Mouse (Mus musculus) limb, embryonic 14.5 days (tissue): ENCODE measurements around the gene Nudt3. TPM values are rescaled to one million over a fixed set of nuclear protein-coding genes. Genes with fewer than 3 reads are reported as not detected.

ENCODE experiments used
- ATAC-seq: fragments of 200-750 bp; cut with Nextera tagmentation; 2 replicates; pipeline ENCODE4 v1.8.0; 2017; ENCODE audit warnings: low read depth, moderate number of reproducible peaks, moderate TSS enrichment; ENCODE audit not compliant: low FRiP score
- DNase-seq: peaks from one replicate; pipeline ENCODE4 v3.0.0-alpha.2; 2015; ENCODE audit warnings: low spot score
- H3K27ac ChIP-seq: fragments of 300-500 bp; sonication (generic); replicated peaks from 2 replicates; pipeline ENCODE4 v1.5.1; 2014; ENCODE audit warnings: low read depth, mild to moderate bottlenecking, low read length, moderate library complexity, mixed read lengths
- H3K27me3 ChIP-seq: fragments of 300-500 bp; sonication (generic); 2 replicates; pipeline ENCODE4 v1.6.1; 2014; ENCODE audit warnings: low read length, mixed read lengths; ENCODE audit not compliant: control insufficient read depth, insufficient read depth
- H3K36me3 ChIP-seq: fragments of 300-500 bp; sonication (generic); 2 replicates; pipeline ENCODE4 v1.6.1; 2014; ENCODE audit warnings: mild to moderate bottlenecking, low read length, moderate library complexity, mixed read lengths; ENCODE audit not compliant: control insufficient read depth, insufficient read depth
- H3K4me1 ChIP-seq: fragments of 300-500 bp; sonication (generic); 2 replicates; pipeline ENCODE4 v1.6.1; 2014; ENCODE audit warnings: antibody characterized with exemption, low read length, mixed read lengths; ENCODE audit not compliant: control insufficient read depth, insufficient read depth
- H3K4me2 ChIP-seq: fragments of 300-500 bp; sonication (generic); replicated peaks from 2 replicates; pipeline ENCODE4 v1.6.1; 2014; ENCODE audit warnings: low read depth, mild to moderate bottlenecking, low read length, moderate library complexity; ENCODE audit not compliant: severe bottlenecking
- H3K4me3 ChIP-seq: fragments of 300-500 bp; sonication (generic); replicated peaks from 2 replicates; pipeline ENCODE4 v1.5.1; 2014; ENCODE audit warnings: low read length
- H3K9ac ChIP-seq: fragments of 300-500 bp; sonication (generic); 2 replicates; pipeline ENCODE4 v1.6.1; 2014; ENCODE audit warnings: mild to moderate bottlenecking, low read depth, low read length, moderate library complexity; ENCODE audit not compliant: severe bottlenecking
- H3K9me3 ChIP-seq: fragments of 300-500 bp; sonication (generic); 2 replicates; pipeline ENCODE4 v1.6.1; 2016; ENCODE audit warnings: low read length; ENCODE audit not compliant: control insufficient read depth
- POLR2A ChIP-seq: fragments of 200-500 bp; IDR thresholded peaks from 2 replicates; pipeline ENCODE4 v1.8.0; 2012; ENCODE audit warnings: inconsistent platforms, mild to moderate bottlenecking, moderate library complexity, borderline replicate concordance; ENCODE audit not compliant: insufficient read depth, insufficient read length; ENCODE audit errors: extremely low read depth
- WGBS: fragments of 180-500 bp; shearing (Covaris S2); extraction: QIAGEN DNeasy Blood & Tissue Kit; methylation state at CpG from one replicate; pipeline ENCODE4 v1.1.7; 2014; 5-methylcytosine and 5-hydroxymethylcytosine counted together
- polyA plus RNA-seq, 2 experiments: library from polyadenylated mRNA; depleted of rRNA in 1 of 2; stranded (reverse) in 1 of 2; unstranded in 1 of 2; fragments of >200 nt; fragmentation: Nextera tagmentation in 1 of 2; extraction: Ambion mirVana in 1 of 2; gene quantifications; 2 replicates each; pipeline versions ENCODE4 v1.2.1 to v1.2.3; 2012 to 2014

The Nudt3 gene
- polyA plus RNA-seq, 2 experiments = 36.8 to 121 TPM

DNA sequence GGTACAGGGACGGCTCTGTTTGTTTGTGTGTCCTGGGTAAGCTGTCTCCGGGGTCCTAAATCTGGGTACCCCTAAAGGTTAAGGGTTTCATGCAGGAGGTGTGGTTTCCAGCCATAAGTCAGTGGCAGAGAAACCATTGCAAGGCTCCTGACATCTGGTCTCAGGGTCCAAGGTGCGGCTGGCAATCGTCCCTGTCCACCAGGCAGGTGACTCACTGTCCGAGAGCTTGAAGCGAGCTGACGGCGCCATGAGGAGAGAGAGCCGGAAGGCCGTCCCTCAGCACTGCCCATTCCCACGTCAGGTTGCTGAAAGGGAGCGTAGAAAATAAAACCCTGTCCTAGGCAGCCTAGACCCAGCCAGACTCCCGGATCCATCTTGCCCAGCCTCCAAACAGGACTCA lies 27.3 kb upstream of the Nudt3 start:
- H3K36me3 ChIP-seq = no peaks in the 10 kb centered on the region
- no peak overlapping the region for H3K9ac ChIP-seq
- no peak overlapping the region for H3K4me2 ChIP-seq
- no peak for DNase-seq
- H3K4me3 ChIP-seq = no peak overlapping the region
- H3K9me3 ChIP-seq = no peaks in the 10 kb centered on the region
- peaks cover 5% of the 10 kb centered on the region; the same call in 1 of the 2 replicates for H3K4me1 ChIP-seq
- WGBS = 83% methylated on average over 13 of the region's 13 CpGs
- no peak for ATAC-seq
- no peak for TF ChIP-seq POLR2A
- no peak overlapping the region for H3K27ac ChIP-seq
- peaks cover 9% of the 10 kb centered on the region; the same call in 1 of the 2 replicates for H3K27me3 ChIP-seq

DNA sequence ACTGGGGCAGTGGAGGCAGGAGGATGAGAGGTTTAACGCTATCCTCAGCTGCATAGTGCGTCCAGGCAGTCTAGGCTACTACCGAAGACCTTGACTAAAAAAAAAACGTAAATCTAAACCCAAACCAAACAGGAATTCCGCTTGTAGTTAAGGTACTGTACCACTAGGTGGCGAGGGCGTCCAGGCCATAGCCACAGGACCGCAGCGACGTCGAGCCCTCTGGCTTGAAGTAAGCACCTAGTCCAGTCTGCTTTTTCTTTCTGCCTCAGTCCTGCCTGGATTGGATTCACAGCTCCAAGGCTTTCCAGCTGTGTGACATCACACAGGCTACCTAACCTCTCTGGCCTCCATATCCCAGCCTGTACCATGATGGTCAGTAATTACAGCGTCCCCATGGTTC lies 26.9 kb upstream of the Nudt3 start:
- no peak for ATAC-seq
- no peak overlapping the region for H3K4me2 ChIP-seq
- WGBS = 8% methylated on average over 12 of the region's 12 CpGs

GRCm38 (mm10) chr17:27645807-27646206 lies 22.5 kb upstream of the Nudt3 start:
- Histone ChIP-seq H3K9ac (no peak overlapping the region), H3K27ac (no peak overlapping the region), H3K4me2 (no peak overlapping the region), H3K9me3 (no peaks in the 10 kb centered on the region), H3K27me3 (no peaks in the 10 kb centered on the region), H3K36me3 (no peaks in the 10 kb centered on the region), H3K4me1 (peaks cover 6% of the 10 kb centered on the region), H3K4me3 (no peak overlapping the region)
- 41% methylated on average over 7 of the region's 7 CpGs for WGBS
- DNase-seq (no peak), ATAC-seq (no peak)
- TF ChIP-seq POLR2A = no peak

More for the DNA sequence above, 26.9 kb upstream of the Nudt3 start:
- Histone ChIP-seq H3K9me3 (no peaks in the 10 kb centered on the region), H3K9ac (no peak overlapping the region), H3K4me1 (0 out of 2 replicates have a peak, but pooled peaks cover 3% of the 10 kb centered on the region), H3K36me3 (no peaks in the 10 kb centered on the region), H3K27ac (no peak overlapping the region), H3K27me3 (peaks cover 4% of the 10 kb centered on the region; the same call in 1 of the 2 replicates), H3K4me3 (no peak overlapping the region)
- TF ChIP-seq POLR2A = no peak
- DNase-seq = no peak

DNA sequence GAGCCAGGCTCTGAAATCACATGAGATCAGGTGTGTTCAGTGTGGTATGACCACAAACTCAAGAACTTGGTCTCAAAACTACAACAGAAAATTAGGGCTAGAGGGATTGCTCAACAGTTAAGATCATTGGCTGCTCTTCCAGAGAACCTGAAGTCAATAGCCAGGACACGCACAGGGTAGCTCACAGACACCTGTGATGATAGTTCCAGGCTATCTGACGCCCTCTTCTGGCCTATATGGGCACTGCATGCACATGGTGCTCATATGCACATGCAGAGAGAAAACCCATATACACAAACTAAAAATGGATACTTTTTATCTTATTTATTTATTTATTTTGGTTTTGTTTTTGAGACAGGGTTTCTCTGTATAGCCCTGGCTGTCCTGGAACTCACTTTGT lies 21.3 kb upstream of the Nudt3 start:
- Histone ChIP-seq H3K4me1 (peaks cover 6% of the 10 kb centered on the region), H3K4me3 (no peak overlapping the region), H3K4me2 (no peak overlapping the region), H3K27me3 (no peaks in the 10 kb centered on the region), H3K9me3 (no peaks in the 10 kb centered on the region), H3K36me3 (no peaks in the 10 kb centered on the region), H3K9ac (no peak overlapping the region), H3K27ac (no peak overlapping the region)
- DNase-seq (no peak), ATAC-seq (no peak)
- no peak for TF ChIP-seq POLR2A
- 41% methylated on average over 2 of the region's 2 CpGs for WGBS

DNA sequence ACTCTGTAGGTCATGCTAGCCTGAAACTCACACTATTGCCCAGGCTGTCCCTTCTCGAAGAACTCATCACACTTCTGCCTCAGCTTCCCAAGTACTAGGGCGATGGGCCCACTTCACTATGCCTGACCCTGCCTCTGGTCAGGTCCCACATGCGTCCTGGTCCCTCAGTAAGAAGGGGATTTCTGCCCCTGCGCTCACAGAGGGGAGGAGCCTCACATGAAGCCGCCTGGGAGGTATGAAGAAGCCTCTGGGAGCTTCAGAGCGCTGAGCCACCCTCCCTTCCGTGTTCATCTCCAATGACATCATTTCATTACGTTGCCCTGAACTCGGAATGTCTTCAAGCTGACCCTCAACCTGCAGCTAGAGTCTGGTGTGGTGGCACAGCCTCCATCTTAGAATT lies 20.5 kb upstream of the Nudt3 start:
- Histone ChIP-seq H3K4me3 (no peak overlapping the region), H3K4me1 (peaks cover 6% of the 10 kb centered on the region), H3K9me3 (no peaks in the 10 kb centered on the region), H3K36me3 (no peaks in the 10 kb centered on the region), H3K27ac (no peak overlapping the region), H3K4me2 (no peak overlapping the region), H3K27me3 (no peaks in the 10 kb centered on the region), H3K9ac (no peak overlapping the region)
- WGBS = 77% methylated on average over 9 of the region's 9 CpGs
- TF ChIP-seq POLR2A = no peak
- DNase-seq = no peak
- no peak for ATAC-seq

- DNase-seq (no peak), ATAC-seq (no peak)
- Histone ChIP-seq H3K9me3 (no peaks in the 10 kb centered on the region), H3K4me2 (no peak overlapping the region), H3K27me3 (no peaks in the 10 kb centered on the region), H3K36me3 (no peaks in the 10 kb centered on the region), H3K4me3 (no peak overlapping the region), H3K27ac (no peak overlapping the region), H3K9ac (no peak overlapping the region; the same call in 1 of the 2 replicates), H3K4me1 (peaks cover 6% of the 10 kb centered on the region)
- no peak for TF ChIP-seq POLR2A
- WGBS = 26% methylated on average over 6 of the region's 6 CpGs
These were observed 19.8 kb upstream of the Nudt3 start for GRCm38 (mm10) chr17:27643101-27643500.
